Mouse (Mus musculus): ENCODE data around the gene Proser1. TPM values are rescaled to one million over a fixed set of nuclear protein-coding genes. Genes with fewer than 3 reads are reported as not detected.

Gene Proser1
- polyA plus RNA-seq, 1 experiment from 2014 or later: 14.8 TPM

GRCm38 (mm10) chr3:53513096-53513495 is 49.6 kb downstream of the Proser1 start:
- no peaks in the 10 kb centered on the region for H3K4me1 ChIP-seq (replicated peaks; ENCODE audit: insufficient read depth, low read length)
- no peak for DNase-seq (ENCODE audit: low spot score)
- no peak overlapping the region for H3K9ac ChIP-seq (ENCODE audit: low read depth, low read length)
- no peaks in the 10 kb centered on the region for H3K27me3 ChIP-seq (ENCODE audit: insufficient read depth, low read length)
- whole genome bisulfite sequencing: 49% methylated on average over 5 of the region's 5 CpGs
- no peak for TF ChIP-seq CTCF (IDR thresholded peaks at IDR 0.05; ENCODE audit: low read depth)
- no peak for ATAC-seq (replicated peaks; ENCODE audit: low FRiP score, low read depth)
- H3K36me3 ChIP-seq (ENCODE audit: insufficient read depth, low read length): peaks cover 3% of the 10 kb centered on the region; the same call in 1 of the 2 replicates
- H3K9me3 ChIP-seq (replicated peaks; ENCODE audit: low read length): no peaks in the 10 kb centered on the region
- no peak overlapping the region for H3K27ac ChIP-seq
- H3K4me3 ChIP-seq (replicated peaks; ENCODE audit: low read depth, low read length): no peak overlapping the region
- no peak overlapping the region for H3K4me2 ChIP-seq (ENCODE audit: low read length)

GRCm38 (mm10) chr3:53514221-53515065 is 51.0 kb downstream of the Proser1 start:
- Histone ChIP-seq H3K9me3 (replicated peaks; ENCODE audit: low read length) (no peaks in the 10 kb centered on the region), H3K4me2 (ENCODE audit: low read length) (no peak overlapping the region), H3K4me1 (replicated peaks; ENCODE audit: insufficient read depth, low read length) (no peaks in the 10 kb centered on the region), H3K27ac (no peak overlapping the region), H3K4me3 (replicated peaks; ENCODE audit: low read depth, low read length) (no peak overlapping the region), H3K9ac (ENCODE audit: low read depth, low read length) (no peak overlapping the region), H3K36me3 (ENCODE audit: insufficient read depth, low read length) (peaks cover 6% of the 10 kb centered on the region), H3K27me3 (ENCODE audit: insufficient read depth, low read length) (no peaks in the 10 kb centered on the region)
- WGBS: 85% methylated on average over 4 of the region's 4 CpGs
- no peak for DNase-seq (ENCODE audit: low spot score)
- no peak for TF ChIP-seq CTCF (IDR thresholded peaks at IDR 0.05; ENCODE audit: low read depth)
- ATAC-seq (replicated peaks; ENCODE audit: low FRiP score, low read depth): no peak

GRCm38 (mm10) chr3:53522794-53523193 is 59.3 kb downstream of the Proser1 start:
- Histone ChIP-seq H3K9me3 (replicated peaks; ENCODE audit: low read length) (no peaks in the 10 kb centered on the region), H3K36me3 (ENCODE audit: insufficient read depth, low read length) (peaks cover 11% of the 10 kb centered on the region; the same call in 1 of the 2 replicates), H3K4me3 (replicated peaks; ENCODE audit: low read depth, low read length) (no peak overlapping the region), H3K4me2 (ENCODE audit: low read length) (no peak overlapping the region), H3K9ac (ENCODE audit: low read depth, low read length) (no peak overlapping the region), H3K27me3 (ENCODE audit: insufficient read depth, low read length) (no peaks in the 10 kb centered on the region), H3K27ac (no peak overlapping the region), H3K4me1 (replicated peaks; ENCODE audit: insufficient read depth, low read length) (0 out of 2 replicates have a peak, but pooled peaks cover 2% of the 10 kb centered on the region)
- WGBS: 91% methylated on average over 10 of the region's 10 CpGs
- ATAC-seq (replicated peaks; ENCODE audit: low FRiP score, low read depth): no peak
- DNase-seq (ENCODE audit: low spot score): no peak
- no peak for TF ChIP-seq CTCF (IDR thresholded peaks at IDR 0.05; ENCODE audit: low read depth)

GRCm38 (mm10) chr3:53525737-53526136 is 62.3 kb downstream of the Proser1 start:
- peak; percentile 83 for TF ChIP-seq CTCF (IDR thresholded peaks at IDR 0.05; ENCODE audit: low read depth)
- H3K27ac ChIP-seq: no peak overlapping the region
- H3K4me3 ChIP-seq (replicated peaks; ENCODE audit: low read depth, low read length): peak overlapping the region; percentile 24; the same call in 1 of the 2 replicates
- peak; percentile 49 for ATAC-seq (replicated peaks; ENCODE audit: low FRiP score, low read depth)
- H3K9me3 ChIP-seq (replicated peaks; ENCODE audit: low read length): no peaks in the 10 kb centered on the region
- H3K36me3 ChIP-seq (ENCODE audit: insufficient read depth, low read length): 0 out of 2 replicates have a peak, but pooled peaks cover 3% of the 10 kb centered on the region
- peak; percentile 83 for DNase-seq (ENCODE audit: low spot score)
- H3K27me3 ChIP-seq (ENCODE audit: insufficient read depth, low read length): no peaks in the 10 kb centered on the region
- peak overlapping the region; percentile 64 for H3K4me2 ChIP-seq (ENCODE audit: low read length)
- H3K4me1 ChIP-seq (replicated peaks; ENCODE audit: insufficient read depth, low read length): 0 out of 2 replicates have a peak, but pooled peaks cover 2% of the 10 kb centered on the region
- WGBS: 14% methylated on average over 21 of the region's 21 CpGs
- 0 out of 2 replicates have a peak overlapping the region, but pooled peaks have one; percentile 37 for H3K9ac ChIP-seq (ENCODE audit: low read depth, low read length)

- WGBS: 77% methylated on average over 6 of the region's 6 CpGs
- H3K9me3 ChIP-seq (replicated peaks; ENCODE audit: low read length): no peaks in the 10 kb centered on the region
- H3K4me1 ChIP-seq (replicated peaks; ENCODE audit: insufficient read depth, low read length): 0 out of 2 replicates have a peak, but pooled peaks cover 2% of the 10 kb centered on the region
- ATAC-seq (replicated peaks; ENCODE audit: low FRiP score, low read depth): no peak
- H3K27ac ChIP-seq: no peak overlapping the region
- no peak overlapping the region for H3K4me2 ChIP-seq (ENCODE audit: low read length)
- 0 out of 2 replicates have a peak, but pooled peaks cover 6% of the 10 kb centered on the region for H3K36me3 ChIP-seq (ENCODE audit: insufficient read depth, low read length)
- TF ChIP-seq CTCF (IDR thresholded peaks at IDR 0.05; ENCODE audit: low read depth): no peak
- DNase-seq (ENCODE audit: low spot score): no peak
- H3K9ac ChIP-seq (ENCODE audit: low read depth, low read length): no peak overlapping the region
- no peaks in the 10 kb centered on the region for H3K27me3 ChIP-seq (ENCODE audit: insufficient read depth, low read length)
- no peak overlapping the region for H3K4me3 ChIP-seq (replicated peaks; ENCODE audit: low read depth, low read length)
Observed at GRCm38 (mm10) chr3:53530305-53530704, 66.8 kb downstream of the Proser1 start.

Other genes with a start within 250 kb of the Proser1 start
- gene Nhlrc3, start 334 bp upstream of the Proser1 start, polyA plus RNA-seq (2015; fragmentation: Nextera tagmentation; extraction: Ambion mirVana): 8.3 and 10.4 TPM in 2 replicates
- gene Stoml3, start 25.0 kb downstream of the Proser1 start, polyA plus RNA-seq (2015; fragmentation: Nextera tagmentation; extraction: Ambion mirVana): 0.10 TPM in 1 of 2 replicates, not detected in the other
- 9.0 and 10.8 TPM in 2 replicates for gene Frem2, start 193.7 kb downstream of the Proser1 start, polyA plus RNA-seq (2015; fragmentation: Nextera tagmentation; extraction: Ambion mirVana)